Mouse (Mus musculus): Measurements from ENCODE around the gene Aspdh. TPM values are rescaled to one million over a fixed set of nuclear protein-coding genes. Genes with fewer than 3 reads are reported as not detected.
A peak's percentile ranks its signal among the peaks of the same experiment; 100 is the strongest.

Gene Aspdh
- polyA plus RNA-seq, 1 experiment = not detected

GRCm38 (mm10) chr7:44463056-44463425 is 2.1 kb upstream of the Aspdh start:
- no peak overlapping the region for H3K9ac ChIP-seq (ENCODE audit: low read depth, poor library complexity, severe bottlenecking)
- no peak for TF ChIP-seq EP300 (IDR thresholded peaks at IDR 0.05; ENCODE audit: insufficient read depth, low read depth, low read length)
- TF ChIP-seq CTCF (IDR thresholded peaks at IDR 0.05; ENCODE audit: low read depth, low read length) = no peak
- no peak for TF ChIP-seq POLR2A (IDR thresholded peaks at IDR 0.05; ENCODE audit: insufficient read depth, low read length)
- H3K27me3 ChIP-seq (ENCODE audit: control insufficient read depth, insufficient read depth, low read length, poor library complexity, severe bottlenecking) = no peaks in the 10 kb centered on the region
- H3K36me3 ChIP-seq (ENCODE audit: control insufficient read depth, insufficient read depth, low read length, poor library complexity, severe bottlenecking) = no peaks in the 10 kb centered on the region
- no peaks in the 10 kb centered on the region for H3K9me3 ChIP-seq (replicated peaks; ENCODE audit: control insufficient read depth, insufficient read depth, low read length, poor library complexity, severe bottlenecking)
- H3K4me1 ChIP-seq (ENCODE audit: control insufficient read depth, insufficient read depth, low read length) = peaks cover 2% of the 10 kb centered on the region
- no peak overlapping the region for H3K4me3 ChIP-seq (ENCODE audit: low read depth, low read length)
- H3K27ac ChIP-seq (ENCODE audit: insufficient read depth, low read length) = no peak overlapping the region

GRCm38 (mm10) chr7:44463556-44464225 is 1.5 kb upstream of the Aspdh start:
- peaks cover 2% of the 10 kb centered on the region for H3K4me1 ChIP-seq (ENCODE audit: control insufficient read depth, insufficient read depth, low read length)
- H3K36me3 ChIP-seq (ENCODE audit: control insufficient read depth, insufficient read depth, low read length, poor library complexity, severe bottlenecking) = no peaks in the 10 kb centered on the region
- TF ChIP-seq CTCF (IDR thresholded peaks at IDR 0.05; ENCODE audit: low read depth, low read length) = no peak
- TF ChIP-seq POLR2A (IDR thresholded peaks at IDR 0.05; ENCODE audit: insufficient read depth, low read length) = no peak
- TF ChIP-seq EP300 (IDR thresholded peaks at IDR 0.05; ENCODE audit: insufficient read depth, low read depth, low read length) = no peak
- no peak overlapping the region for H3K27ac ChIP-seq (ENCODE audit: insufficient read depth, low read length)
- no peaks in the 10 kb centered on the region for H3K9me3 ChIP-seq (replicated peaks; ENCODE audit: control insufficient read depth, insufficient read depth, low read length, poor library complexity, severe bottlenecking)
- H3K9ac ChIP-seq (ENCODE audit: low read depth, poor library complexity, severe bottlenecking) = no peak overlapping the region
- H3K27me3 ChIP-seq (ENCODE audit: control insufficient read depth, insufficient read depth, low read length, poor library complexity, severe bottlenecking) = no peaks in the 10 kb centered on the region
- no peak overlapping the region for H3K4me3 ChIP-seq (ENCODE audit: low read depth, low read length)

- no peak overlapping the region for H3K27ac ChIP-seq (ENCODE audit: insufficient read depth, low read length)
- TF ChIP-seq POLR2A (IDR thresholded peaks at IDR 0.05; ENCODE audit: insufficient read depth, low read length) = no peak
- no peak for TF ChIP-seq EP300 (IDR thresholded peaks at IDR 0.05; ENCODE audit: insufficient read depth, low read depth, low read length)
- TF ChIP-seq CTCF (IDR thresholded peaks at IDR 0.05; ENCODE audit: low read depth, low read length) = no peak
- no peak overlapping the region for H3K4me3 ChIP-seq (ENCODE audit: low read depth, low read length)
- H3K27me3 ChIP-seq (ENCODE audit: control insufficient read depth, insufficient read depth, low read length, poor library complexity, severe bottlenecking) = no peaks in the 10 kb centered on the region
- no peaks in the 10 kb centered on the region for H3K36me3 ChIP-seq (ENCODE audit: control insufficient read depth, insufficient read depth, low read length, poor library complexity, severe bottlenecking)
- no peak overlapping the region for H3K9ac ChIP-seq (ENCODE audit: low read depth, poor library complexity, severe bottlenecking)
- H3K4me1 ChIP-seq (ENCODE audit: control insufficient read depth, insufficient read depth, low read length) = peaks cover 2% of the 10 kb centered on the region
- H3K9me3 ChIP-seq (replicated peaks; ENCODE audit: control insufficient read depth, insufficient read depth, low read length, poor library complexity, severe bottlenecking) = no peaks in the 10 kb centered on the region
Observed at GRCm38 (mm10) chr7:44464511-44464910, 680 bp upstream of the Aspdh start.

- TF ChIP-seq CTCF (IDR thresholded peaks at IDR 0.05; ENCODE audit: low read depth, low read length) (no peak), POLR2A (IDR thresholded peaks at IDR 0.05; ENCODE audit: insufficient read depth, low read length) (no peak), EP300 (IDR thresholded peaks at IDR 0.05; ENCODE audit: insufficient read depth, low read depth, low read length) (no peak)
- H3K4me3 ChIP-seq (ENCODE audit: low read depth, low read length) = no peak overlapping the region
- H3K36me3 ChIP-seq (ENCODE audit: control insufficient read depth, insufficient read depth, low read length, poor library complexity, severe bottlenecking) = no peaks in the 10 kb centered on the region
- H3K27ac ChIP-seq (ENCODE audit: insufficient read depth, low read length) = no peak overlapping the region
- H3K9ac ChIP-seq (ENCODE audit: low read depth, poor library complexity, severe bottlenecking) = no peak overlapping the region
- peaks cover 2% of the 10 kb centered on the region for H3K4me1 ChIP-seq (ENCODE audit: control insufficient read depth, insufficient read depth, low read length)
- H3K27me3 ChIP-seq (ENCODE audit: control insufficient read depth, insufficient read depth, low read length, poor library complexity, severe bottlenecking) = no peaks in the 10 kb centered on the region
- no peaks in the 10 kb centered on the region for H3K9me3 ChIP-seq (replicated peaks; ENCODE audit: control insufficient read depth, insufficient read depth, low read length, poor library complexity, severe bottlenecking)
Observed at GRCm38 (mm10) chr7:44466006-44466887, 1.1 kb downstream of the Aspdh start.

- H3K36me3 ChIP-seq (ENCODE audit: control insufficient read depth, insufficient read depth, low read length, poor library complexity, severe bottlenecking) = no peaks in the 10 kb centered on the region
- H3K9me3 ChIP-seq (replicated peaks; ENCODE audit: control insufficient read depth, insufficient read depth, low read length, poor library complexity, severe bottlenecking) = no peaks in the 10 kb centered on the region
- no peaks in the 10 kb centered on the region for H3K4me1 ChIP-seq (ENCODE audit: control insufficient read depth, insufficient read depth, low read length)
- H3K27me3 ChIP-seq (ENCODE audit: control insufficient read depth, insufficient read depth, low read length, poor library complexity, severe bottlenecking) = no peaks in the 10 kb centered on the region
- peak overlapping the region; percentile 75; the same call in 1 of the 2 replicates for H3K4me3 ChIP-seq (ENCODE audit: low read depth, low read length)
- no peak overlapping the region for H3K27ac ChIP-seq (ENCODE audit: insufficient read depth, low read length)
- H3K9ac ChIP-seq (ENCODE audit: low read depth, poor library complexity, severe bottlenecking) = no peak overlapping the region
- TF ChIP-seq CTCF (IDR thresholded peaks at IDR 0.05; ENCODE audit: low read depth, low read length) (no peak), EP300 (IDR thresholded peaks at IDR 0.05; ENCODE audit: insufficient read depth, low read depth, low read length) (no peak), POLR2A (IDR thresholded peaks at IDR 0.05; ENCODE audit: insufficient read depth, low read length) (no peak)
Observed at GRCm38 (mm10) chr7:44466888-44467311, 1.7 kb downstream of the Aspdh start.

Measured in ES-Bruce4 (cell line).